Mouse (Mus musculus): ENCODE results near the gene Rps6ka4. TPM values are rescaled to one million over a fixed set of nuclear protein-coding genes. Genes with fewer than 3 reads are reported as not detected.

Rps6ka4 gene
- not detected for polyA plus RNA-seq (2014; fragmentation: Illumina TruSeq; extraction: RNeasy Lipid Tissue Mini Kit (QIAGEN cat#74804); ENCODE audit: low replicate concordance)

GRCm38 (mm10) chr19:6840475-6841291 is at the start of gene Rps6ka4:
Gene Rps6ka4, minus strand, starts transcription at chr19:6840636.

GRCm38 (mm10) chr19:6858031-6858430 is 17.6 kb upstream of the Rps6ka4 start, which contains the start of gene Ccdc88b:
Gene Ccdc88b, minus strand, starts transcription at chr19:6858211.

Other genes starting within 250 kb of the Rps6ka4 start
- not detected for gene Ccdc88b, start 17.6 kb upstream of the Rps6ka4 start, polyA plus RNA-seq (2014; fragmentation: Illumina TruSeq; extraction: RNeasy Lipid Tissue Mini Kit (QIAGEN cat#74804); ENCODE audit: low replicate concordance)
- gene Trmt112, start 69.1 kb upstream of the Rps6ka4 start, polyA plus RNA-seq (2014; fragmentation: Illumina TruSeq; extraction: RNeasy Lipid Tissue Mini Kit (QIAGEN cat#74804); ENCODE audit: low replicate concordance), result 6.8 TPM
- gene Prdx5, start 69.5 kb upstream of the Rps6ka4 start, polyA plus RNA-seq (2014; fragmentation: Illumina TruSeq; extraction: RNeasy Lipid Tissue Mini Kit (QIAGEN cat#74804); ENCODE audit: low replicate concordance), result 30.6 TPM
- gene Esrra, start 81.2 kb upstream of the Rps6ka4 start, polyA plus RNA-seq (2014; fragmentation: Illumina TruSeq; extraction: RNeasy Lipid Tissue Mini Kit (QIAGEN cat#74804); ENCODE audit: low replicate concordance), result 16.2 TPM
- not detected for gene Catsperz, start 84.7 kb upstream of the Rps6ka4 start, polyA plus RNA-seq (2014; fragmentation: Illumina TruSeq; extraction: RNeasy Lipid Tissue Mini Kit (QIAGEN cat#74804); ENCODE audit: low replicate concordance)
- gene Kcnk4, start 93.9 kb upstream of the Rps6ka4 start, polyA plus RNA-seq (2014; fragmentation: Illumina TruSeq; extraction: RNeasy Lipid Tissue Mini Kit (QIAGEN cat#74804); ENCODE audit: low replicate concordance), result not detected
- 0.41 TPM for gene Bad, start 101.2 kb upstream of the Rps6ka4 start, polyA plus RNA-seq (2014; fragmentation: Illumina TruSeq; extraction: RNeasy Lipid Tissue Mini Kit (QIAGEN cat#74804); ENCODE audit: low replicate concordance)
- gene Gpr137, start 101.8 kb upstream of the Rps6ka4 start, polyA plus RNA-seq (2014; fragmentation: Illumina TruSeq; extraction: RNeasy Lipid Tissue Mini Kit (QIAGEN cat#74804); ENCODE audit: low replicate concordance), result not detected
- 4.2 TPM for gene Ppp1r14b, start 134.3 kb upstream of the Rps6ka4 start, polyA plus RNA-seq (2014; fragmentation: Illumina TruSeq; extraction: RNeasy Lipid Tissue Mini Kit (QIAGEN cat#74804); ENCODE audit: low replicate concordance)
- 18.0 TPM for gene Plcb3, start 135.8 kb upstream of the Rps6ka4 start, polyA plus RNA-seq (2014; fragmentation: Illumina TruSeq; extraction: RNeasy Lipid Tissue Mini Kit (QIAGEN cat#74804); ENCODE audit: low replicate concordance)
- 7.6 TPM for gene Fkbp2, start 139.9 kb upstream of the Rps6ka4 start, polyA plus RNA-seq (2014; fragmentation: Illumina TruSeq; extraction: RNeasy Lipid Tissue Mini Kit (QIAGEN cat#74804); ENCODE audit: low replicate concordance)
- 1.9 TPM for gene Vegfb, start 147.0 kb upstream of the Rps6ka4 start, polyA plus RNA-seq (2014; fragmentation: Illumina TruSeq; extraction: RNeasy Lipid Tissue Mini Kit (QIAGEN cat#74804); ENCODE audit: low replicate concordance)
- not detected for gene Dnajc4, start 151.9 kb upstream of the Rps6ka4 start, polyA plus RNA-seq (2014; fragmentation: Illumina TruSeq; extraction: RNeasy Lipid Tissue Mini Kit (QIAGEN cat#74804); ENCODE audit: low replicate concordance)
- not detected for gene Nudt22, start 155.5 kb upstream of the Rps6ka4 start, polyA plus RNA-seq (2014; fragmentation: Illumina TruSeq; extraction: RNeasy Lipid Tissue Mini Kit (QIAGEN cat#74804); ENCODE audit: low replicate concordance)
- 0.41 TPM for gene Trpt1, start 155.5 kb upstream of the Rps6ka4 start, polyA plus RNA-seq (2014; fragmentation: Illumina TruSeq; extraction: RNeasy Lipid Tissue Mini Kit (QIAGEN cat#74804); ENCODE audit: low replicate concordance)
- gene Fermt3, start 178.8 kb upstream of the Rps6ka4 start, polyA plus RNA-seq (2014; fragmentation: Illumina TruSeq; extraction: RNeasy Lipid Tissue Mini Kit (QIAGEN cat#74804); ENCODE audit: low replicate concordance), result 0.15 TPM
- gene Stip1, start 199.3 kb upstream of the Rps6ka4 start, polyA plus RNA-seq (2014; fragmentation: Illumina TruSeq; extraction: RNeasy Lipid Tissue Mini Kit (QIAGEN cat#74804); ENCODE audit: low replicate concordance), result 19.6 TPM
- 1.7 TPM for gene Macrod1, start 216.2 kb upstream of the Rps6ka4 start, polyA plus RNA-seq (2014; fragmentation: Illumina TruSeq; extraction: RNeasy Lipid Tissue Mini Kit (QIAGEN cat#74804); ENCODE audit: low replicate concordance)

Measured in small intestine, adult 10 weeks (tissue).